Mouse (Mus musculus): ENCODE results near the gene Fam110a.

DNA sequence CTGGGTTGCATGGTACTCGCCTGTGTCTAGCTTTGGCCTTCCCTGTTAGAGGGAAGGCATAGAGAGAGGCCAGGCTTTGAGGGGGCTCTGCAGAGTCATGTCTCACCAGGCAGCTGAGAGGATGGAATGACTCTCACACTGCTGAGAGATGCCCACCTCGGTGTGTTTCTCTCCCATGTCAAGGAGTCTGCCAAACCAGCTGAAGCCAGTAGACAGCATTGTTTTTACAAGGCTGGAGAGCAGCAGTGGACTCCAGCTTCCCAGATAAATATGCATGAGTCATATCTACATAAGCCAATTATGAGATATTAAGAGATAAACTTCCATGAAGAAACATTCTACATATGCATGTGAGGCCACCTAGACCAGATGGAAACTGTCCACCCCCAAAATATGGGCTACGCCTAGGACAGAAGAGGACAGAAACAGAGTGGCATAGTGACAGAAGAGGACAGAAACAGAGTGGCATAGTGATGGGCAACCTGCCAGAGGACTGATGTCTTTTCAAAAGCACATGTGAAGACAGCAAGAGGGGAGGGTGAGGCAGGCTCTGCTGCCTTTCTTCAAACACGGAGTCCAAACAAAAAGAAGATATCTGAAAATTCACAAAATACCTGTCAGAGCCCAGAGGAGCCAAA, 23.4 kb downstream of the Fam110a start:
- no peak for TF ChIP-seq CTCF (conservative IDR thresholded peaks at IDR 0.05; ENCODE audit: insufficient read depth, insufficient read length, low read depth, low read length)
- no peak for TF ChIP-seq POLR2A (IDR thresholded peaks at IDR 0.05; ENCODE audit: low read depth, low read length)
